Mouse (Mus musculus) G1E (cell line): ENCODE data around the gene Rpl19.

Source experiments
- CTCF ChIP-seq: IDR thresholded peaks from 2 replicates; pipeline ENCODE4 v1.5.1; 2012; ENCODE audit warnings: low read depth, low read length, inconsistent platforms, mixed read lengths
- GATA1 ChIP-seq: IDR thresholded peaks from 2 replicates; pipeline ENCODE4 v1.6.1; 2012; ENCODE audit warnings: borderline replicate concordance, low read length, inconsistent platforms, mixed read lengths
- TAL1 ChIP-seq: conservative IDR thresholded peaks from 2 replicates; pipeline ENCODE4 v1.6.1; 2012; ENCODE audit warnings: low read depth, low read length, inconsistent platforms, mixed read lengths

DNA sequence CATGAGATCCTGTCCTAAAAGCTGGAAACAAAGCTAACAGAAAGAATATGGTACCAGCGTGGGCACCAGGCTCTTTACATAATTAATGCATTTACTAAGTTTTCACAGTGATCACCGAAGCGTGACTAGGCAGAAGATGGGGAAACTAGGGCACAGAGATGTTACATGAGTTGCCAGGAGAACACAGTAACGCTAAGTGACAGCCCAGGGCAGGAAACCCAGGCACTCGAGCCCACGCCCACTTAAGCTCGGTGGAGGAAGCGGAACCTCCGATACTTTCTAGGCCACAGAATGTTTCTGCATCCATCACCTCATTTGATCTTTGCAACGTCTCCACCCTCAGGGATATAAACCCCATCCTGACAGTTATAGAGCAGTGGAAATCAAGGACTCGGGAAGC, 18.4 kb upstream of the Rpl19 start:
- no peak for TF ChIP-seq CTCF
- no peak for TF ChIP-seq TAL1
- TF ChIP-seq GATA1 = no peak
